Mouse (Mus musculus): ENCODE results near the gene Tgfbr2.

- TF ChIP-seq POLR2A (IDR thresholded peaks at IDR 0.05; ENCODE audit: low read depth, low read length) (no peak), CTCF (conservative IDR thresholded peaks at IDR 0.05; ENCODE audit: insufficient read depth, insufficient read length, low read depth, low read length) (no peak)
Observed at GRCm38 (mm10) chr9:116038275-116038674, 136.9 kb downstream of the Tgfbr2 start.

Measured in kidney, adult 2 months (tissue).